Mouse (Mus musculus) heart, postnatal 0 days (tissue): ENCODE results near the gene Slfn1.

Experiments
- CTCF ChIP-seq: IDR thresholded peaks from 2 replicates; pipeline ENCODE4 v1.5.1; 2016; ENCODE audit warnings: antibody characterized with exemption, control low read depth, low read depth
- EP300 ChIP-seq: IDR thresholded peaks from 2 replicates; pipeline ENCODE4 v1.6.1; 2016; ENCODE audit warnings: antibody characterized with exemption, low read depth

- TF ChIP-seq CTCF (no peak), EP300 (no peak)
These were observed 8.3 kb downstream of the Slfn1 start for GRCm38 (mm10) chr11:83124906-83125305.
